Mouse (Mus musculus) ovary, postnatal 36 days (tissue): ENCODE results near the gene Olfr455.

ENCODE experiments used
- DNase-seq: peaks from one replicate; pipeline ENCODE4 v3.0.0; 2022; ENCODE audit warnings: low spot score, mixed read lengths

The Olfr455 gene

DNA sequence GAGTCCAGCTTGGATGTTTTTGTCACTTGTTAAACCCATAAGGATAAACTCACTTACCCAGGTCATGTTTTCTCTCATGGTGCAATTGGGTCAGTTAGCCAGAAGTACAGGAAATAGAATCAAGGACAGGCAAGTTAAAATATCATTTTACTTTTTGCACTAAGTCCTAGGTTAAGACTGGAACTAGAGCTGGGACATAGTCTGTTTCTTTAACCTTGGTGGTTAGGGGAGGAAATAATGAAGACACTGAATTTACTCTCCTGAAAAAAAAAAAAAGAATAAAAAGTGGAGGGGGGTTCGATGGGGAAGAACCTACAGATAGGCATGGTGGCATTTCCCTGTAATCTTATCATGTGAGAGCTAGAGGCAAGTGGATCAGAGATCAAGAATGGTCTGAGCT, 60.3 kb downstream of the Olfr455 start, which contains the start of gene Olfr456:
Gene Olfr456 (minus strand): TSS at position 101 of the 400 bp plus-strand sequence.
- no peak for DNase-seq
